Mouse (Mus musculus) lung, postnatal 0 days (tissue): Measurements from ENCODE around the gene Pacsin1. TPM values are rescaled to one million over a fixed set of nuclear protein-coding genes. Genes with fewer than 3 reads are reported as not detected.

Experiments used
- ATAC-seq: fragments of 200-750 bp; cut with Nextera tagmentation; 2 replicates; pipeline ENCODE4 v1.8.0; 2017; ENCODE audit warnings: moderate library complexity
- DNase-seq: peaks from one replicate; pipeline ENCODE4 v3.0.0-alpha.2; 2016; ENCODE audit warnings: low spot score
- H3K27ac ChIP-seq: fragments of 300-500 bp; sonication (generic); 2 replicates; pipeline ENCODE4 v1.5.1; 2014; ENCODE audit warnings: antibody characterized with exemption, mild to moderate bottlenecking, low read length, mixed read lengths
- H3K27me3 ChIP-seq: fragments of 300-500 bp; sonication (generic); replicated peaks from 2 replicates; pipeline ENCODE4 v1.6.1; 2014; ENCODE audit warnings: low read length, mixed read lengths; ENCODE audit not compliant: insufficient read depth
- H3K36me3 ChIP-seq: fragments of 300-500 bp; sonication (generic); 2 replicates; pipeline ENCODE4 v1.6.1; 2014; ENCODE audit warnings: low read length, mixed read lengths; ENCODE audit not compliant: insufficient read depth
- H3K4me1 ChIP-seq: fragments of 300-500 bp; sonication (generic); 2 replicates; pipeline ENCODE4 v1.6.1; 2014; ENCODE audit warnings: antibody characterized with exemption, low read depth, low read length, mixed read lengths; ENCODE audit not compliant: insufficient read depth
- H3K4me2 ChIP-seq: fragments of 300-500 bp; sonication (generic); replicated peaks from 2 replicates; pipeline ENCODE4 v1.6.1; 2014; ENCODE audit warnings: low read depth, mild to moderate bottlenecking, low read length, moderate library complexity, mixed read lengths
- H3K4me3 ChIP-seq: fragments of 300-500 bp; sonication (generic); 2 replicates; pipeline ENCODE4 v1.5.1; 2014; ENCODE audit warnings: low read depth, low read length
- H3K9ac ChIP-seq: fragments of 300-500 bp; sonication (generic); replicated peaks from 2 replicates; pipeline ENCODE4 v1.6.1; 2014; ENCODE audit warnings: low read depth, mild to moderate bottlenecking
- H3K9me3 ChIP-seq: fragments of 300-500 bp; sonication (generic); 2 replicates; pipeline ENCODE4 v1.6.1; 2016; ENCODE audit warnings: low read length, mixed read lengths
- CTCF ChIP-seq: IDR thresholded peaks from 2 replicates; pipeline ENCODE4 v1.5.1; 2016; ENCODE audit warnings: antibody characterized with exemption, mild to moderate bottlenecking
- EP300 ChIP-seq: IDR thresholded peaks from 2 replicates; pipeline ENCODE4 v1.6.1; 2016; ENCODE audit warnings: antibody characterized with exemption, mild to moderate bottlenecking, control low read depth
- WGBS: fragments of 180-500 bp; shearing (Covaris S2); extraction: QIAGEN DNeasy Blood & Tissue Kit; methylation state at CpG from one replicate; pipeline ENCODE4 v1.1.7; 2014; 5-methylcytosine and 5-hydroxymethylcytosine counted together
- polyA plus RNA-seq: library from polyadenylated mRNA; unstranded; fragments of >200 nt; fragmentation: Nextera tagmentation; extraction: Ambion mirVana; gene quantifications from 2 replicates; pipeline ENCODE4 v1.2.1, GENCODE M21; 2015

The Pacsin1 gene
- polyA plus RNA-seq, 1 experiment from 2014 or later: 0.70 TPM

DNA sequence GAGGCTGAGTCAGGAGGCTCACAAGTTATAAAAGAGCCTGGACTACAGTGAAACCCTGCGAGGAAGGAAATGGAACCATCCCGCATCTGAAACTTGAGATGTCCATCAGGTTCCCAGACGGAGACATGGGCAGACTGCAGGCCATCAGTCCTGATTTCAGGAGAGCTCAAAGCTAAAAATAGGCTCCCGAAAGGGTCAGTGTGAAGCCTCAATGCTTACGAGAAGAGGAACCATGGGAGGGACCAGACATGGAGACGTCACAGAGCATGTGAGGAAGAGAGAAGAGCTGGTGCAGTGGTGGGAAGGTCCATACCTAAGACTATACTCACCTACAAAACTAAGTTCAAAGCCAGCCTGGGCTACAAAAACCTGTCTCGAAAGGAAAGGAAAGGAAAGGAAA lies 39.9 kb upstream of the Pacsin1 start:
- DNase-seq (no peak), ATAC-seq (no peak)
- Histone ChIP-seq H3K4me1 (no peaks in the 10 kb centered on the region), H3K27me3 (no peaks in the 10 kb centered on the region), H3K36me3 (no peaks in the 10 kb centered on the region), H3K9me3 (no peaks in the 10 kb centered on the region), H3K4me2 (no peak overlapping the region), H3K9ac (no peak overlapping the region), H3K27ac (no peak overlapping the region), H3K4me3 (no peak overlapping the region)
- WGBS: 74% methylated on average over 7 of the region's 7 CpGs
- TF ChIP-seq CTCF (no peak), EP300 (no peak)

DNA sequence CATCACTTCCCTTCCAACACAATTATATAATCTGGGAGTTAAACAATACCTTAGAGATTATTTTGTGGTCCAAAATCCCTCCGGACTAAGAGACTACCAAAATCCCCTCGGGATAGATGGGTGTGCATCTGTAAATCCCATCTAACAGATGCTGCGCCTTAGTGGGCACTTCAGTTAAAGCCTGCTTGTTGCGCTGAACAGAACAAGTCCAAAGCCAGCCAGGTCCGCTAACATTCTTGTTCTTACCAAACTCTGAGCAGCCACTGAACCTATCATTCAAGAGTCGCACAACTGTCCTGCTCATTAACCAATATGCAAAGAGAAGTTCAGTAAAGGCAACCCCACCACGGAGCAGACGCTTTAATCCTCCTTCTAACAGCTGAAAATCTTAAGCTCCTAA lies 34.1 kb upstream of the Pacsin1 start:
- H3K27me3 ChIP-seq: no peaks in the 10 kb centered on the region
- no peaks in the 10 kb centered on the region for H3K9me3 ChIP-seq
- H3K9ac ChIP-seq: no peak overlapping the region
- peak overlapping the region; percentile 62; the same call in 1 of the 2 replicates for H3K4me2 ChIP-seq
- no peaks in the 10 kb centered on the region for H3K36me3 ChIP-seq
- ATAC-seq (no peak), DNase-seq (no peak)
- no peak overlapping the region for H3K4me3 ChIP-seq
- H3K27ac ChIP-seq: no peak overlapping the region
- WGBS: 43% methylated on average over 8 of the region's 8 CpGs
- H3K4me1 ChIP-seq: peaks cover 5% of the 10 kb centered on the region; the same call in 1 of the 2 replicates
- TF ChIP-seq EP300 (no peak), CTCF (no peak)

DNA sequence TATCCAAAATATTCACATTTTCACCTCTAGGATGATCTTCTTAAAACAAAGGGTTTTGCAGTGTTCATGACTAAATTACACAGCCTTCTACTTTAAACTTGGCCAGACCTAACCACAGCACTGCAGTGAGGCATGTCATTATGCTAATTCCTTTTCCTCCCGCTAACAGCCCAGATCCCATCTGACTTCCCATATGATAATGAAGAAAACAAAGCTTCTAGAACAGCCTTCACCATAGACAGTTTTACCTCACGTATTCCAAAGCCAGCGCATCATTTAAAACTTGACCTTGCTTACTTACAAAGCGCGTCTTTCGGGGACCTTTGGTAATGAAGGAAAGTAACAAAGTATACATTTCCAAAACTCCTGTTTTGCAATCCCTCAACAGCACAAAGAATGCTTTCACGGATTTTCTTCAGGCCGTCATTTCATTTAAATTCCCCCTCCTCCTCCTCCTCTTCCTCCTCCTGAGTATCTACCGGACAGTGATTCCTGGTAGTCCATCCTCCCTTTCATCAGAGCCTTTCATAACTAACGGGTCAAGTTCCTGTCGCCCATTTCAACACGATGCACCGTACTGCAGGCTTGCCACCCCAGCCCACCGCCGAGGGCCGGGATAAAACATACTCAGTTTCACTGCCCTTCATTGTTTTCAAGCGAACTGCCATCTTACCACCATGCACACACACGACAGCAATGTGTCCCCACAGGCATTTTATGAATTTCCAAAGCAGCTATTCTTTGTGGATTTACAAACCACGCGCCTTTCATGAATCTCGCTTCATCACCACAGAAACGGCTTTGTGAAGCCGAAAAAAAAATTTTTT lies 33.4 kb upstream of the Pacsin1 start:
- WGBS: 2% methylated on average over 23 of the region's 23 CpGs
- Histone ChIP-seq H3K27ac (no peak overlapping the region), H3K36me3 (no peaks in the 10 kb centered on the region), H3K4me3 (peak overlapping the region; percentile 76), H3K9me3 (no peaks in the 10 kb centered on the region), H3K27me3 (no peaks in the 10 kb centered on the region), H3K9ac (peak overlapping the region; percentile 75), H3K4me2 (peak overlapping the region; percentile 62), H3K4me1 (peaks cover 5% of the 10 kb centered on the region; the same call in 1 of the 2 replicates)
- ATAC-seq (no peak), DNase-seq (peak; percentile 38)
- TF ChIP-seq EP300 (no peak), CTCF (no peak)

DNA sequence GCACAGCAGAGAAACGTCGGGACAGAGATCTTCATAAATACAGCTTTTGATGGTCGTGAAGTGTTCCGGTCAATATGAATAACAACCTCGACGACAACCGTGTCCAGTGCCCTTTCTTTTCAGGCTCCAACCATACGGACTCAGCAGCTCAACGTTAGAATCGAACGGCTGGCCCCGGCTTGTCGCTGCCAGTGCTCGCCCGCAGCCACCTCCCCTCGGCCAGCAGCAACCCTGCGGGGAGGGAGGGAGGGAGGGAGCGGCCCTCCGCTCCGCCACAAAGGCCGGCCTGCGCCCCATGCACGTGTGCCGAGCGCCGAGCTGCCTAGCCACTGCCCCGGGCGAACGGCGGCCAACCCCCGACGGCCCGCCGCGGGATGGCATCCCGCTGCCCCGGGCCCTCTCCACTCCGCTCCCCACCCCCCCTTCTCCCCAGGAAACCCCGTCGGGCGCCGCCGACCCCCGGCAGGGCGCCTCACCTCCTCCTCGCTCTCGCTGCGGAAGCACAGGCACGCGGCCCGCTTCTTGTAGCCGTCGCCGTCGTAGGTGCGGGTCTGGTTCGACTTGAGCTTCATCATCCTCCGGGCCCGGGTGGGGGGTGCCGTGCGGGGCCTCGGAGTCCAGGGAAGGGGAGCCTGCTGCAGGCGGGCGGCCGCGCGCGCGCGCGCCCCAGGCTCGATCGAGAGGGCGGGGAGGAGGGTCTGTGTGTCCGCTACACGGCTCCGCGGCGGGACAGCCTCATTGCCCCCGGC lies 32.5 kb upstream of the Pacsin1 start:
- Histone ChIP-seq H3K4me2 (peak overlapping the region; percentile 62), H3K4me1 (peaks cover 5% of the 10 kb centered on the region; the same call in 1 of the 2 replicates), H3K9ac (peak overlapping the region; percentile 75), H3K27me3 (no peaks in the 10 kb centered on the region), H3K27ac (peak overlapping the region; percentile 84), H3K9me3 (no peaks in the 10 kb centered on the region), H3K4me3 (peak overlapping the region; percentile 76), H3K36me3 (no peaks in the 10 kb centered on the region)
- TF ChIP-seq CTCF (no peak), EP300 (no peak)
- peak; percentile 68 for DNase-seq
- peak; percentile 67 for ATAC-seq
- WGBS: 1% methylated on average over 65 of the region's 80 CpGs

DNA sequence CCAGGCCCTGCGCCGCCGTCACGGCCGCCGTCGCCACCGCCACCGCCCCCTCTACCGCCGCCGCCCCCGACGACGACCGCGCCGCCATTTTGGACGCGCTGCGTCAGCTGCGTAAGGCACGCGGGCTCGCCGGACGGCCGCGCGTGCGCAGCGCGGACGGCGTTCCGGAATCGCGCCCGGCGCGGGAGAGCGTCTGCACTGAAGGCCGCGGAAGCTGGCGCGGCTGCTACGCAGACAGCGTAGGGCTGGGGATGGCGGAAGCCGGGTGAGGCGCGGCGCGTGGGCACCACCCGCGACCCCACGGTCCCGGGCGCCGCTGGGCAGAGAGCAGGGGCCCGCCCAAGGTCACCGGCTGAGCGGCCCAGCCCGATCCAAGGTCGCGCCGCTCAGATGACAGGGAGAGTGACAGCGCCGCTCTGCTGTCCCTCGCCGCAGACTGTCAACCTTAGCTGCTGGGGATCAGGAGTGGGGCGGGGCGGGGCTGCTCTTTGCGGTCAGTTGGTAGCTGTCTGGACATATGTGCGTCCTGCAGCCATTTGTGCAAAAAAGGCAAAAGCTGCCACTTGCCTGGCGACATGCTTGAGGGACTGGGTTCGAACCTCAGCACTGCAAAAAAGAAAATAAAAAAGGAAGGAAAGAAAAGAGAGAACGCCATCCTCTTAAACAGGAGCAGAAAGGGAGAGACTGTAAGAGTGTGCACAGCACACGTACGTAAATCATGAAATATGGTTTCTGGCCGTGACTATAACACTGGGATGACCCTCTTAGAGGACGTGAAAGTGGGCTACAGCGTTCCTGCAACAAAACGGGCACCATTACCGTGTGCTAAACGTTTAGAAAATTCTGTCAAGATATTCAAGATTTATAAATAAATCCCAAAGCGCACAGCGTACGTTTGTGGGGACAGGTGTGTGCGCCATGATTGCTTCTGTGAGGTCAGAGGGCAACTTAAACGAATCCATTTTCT lies 31.7 kb upstream of the Pacsin1 start, which contains the start of gene Nudt3:
TSS of gene Nudt3 (minus strand) at position 136 of the 967 bp plus-strand sequence.
- TF ChIP-seq EP300: no peak
- no peak for TF ChIP-seq CTCF
- Histone ChIP-seq H3K4me3 (peak within 1 kb of the TSS; percentile 76), H3K9ac (peak within 1 kb of the TSS; percentile 75), H3K27me3 (no peaks in the 10 kb centered on the region), H3K4me1 (peaks cover 5% of the 10 kb centered on the region; the same call in 1 of the 2 replicates), H3K4me2 (peak within 1 kb of the TSS; percentile 62), H3K36me3 (no peaks in the 10 kb centered on the region), H3K27ac (peak within 1 kb of the TSS; percentile 84), H3K9me3 (no peaks in the 10 kb centered on the region)
- peak; percentile 96 for DNase-seq
- ATAC-seq: peak; percentile 97
- WGBS: 5% methylated on average over 81 of the region's 91 CpGs
